Mouse (Mus musculus) bone marrow, adult 2 months (tissue): Measurements from ENCODE around the gene Nphp4.

Source experiments
- CTCF ChIP-seq: fragments of 200-500 bp; IDR thresholded peaks from 2 replicates; pipeline ENCODE4 v1.5.1; 2011; ENCODE audit warnings: low read length, control low read depth; ENCODE audit not compliant: control insufficient read depth, insufficient read depth
- POLR2A ChIP-seq: fragments of 200-500 bp; IDR thresholded peaks from 2 replicates; pipeline ENCODE4 v1.6.1; 2011; ENCODE audit warnings: low read depth, mild to moderate bottlenecking, control low read depth, low read length, borderline replicate concordance; ENCODE audit not compliant: control insufficient read depth

- TF ChIP-seq CTCF (no peak), POLR2A (no peak)
Observed at GRCm38 (mm10) chr4:152457673-152458072, 18.8 kb upstream of the Nphp4 start.
